Mouse (Mus musculus): Measurements from ENCODE around the gene Oas1f.
A peak's percentile ranks its signal among the peaks of the same experiment; 100 is the strongest.
"Not testable (repeated sequence)": the region's sequence is repeated elsewhere in the genome, so short reads cannot be mapped to it uniquely, and the experiment has no call there.

Oas1f gene

GRCm38 (mm10) chr5:120847067-120847466, at the start of gene Oas1f:
Gene Oas1f, plus strand, starts transcription at chr5:120847367.
- DNase-seq = no peak

GRCm38 (mm10) chr5:120798147-120798546, 49.0 kb upstream of the Oas1f start:
- DNase-seq = not testable (repeated sequence)

GRCm38 (mm10) chr5:120798943-120799342, 48.2 kb upstream of the Oas1f start:
- not testable (repeated sequence) for DNase-seq

GRCm38 (mm10) chr5:120803596-120803995, 43.6 kb upstream of the Oas1f start:
- no peak for DNase-seq

GRCm38 (mm10) chr5:120806458-120806857, 40.7 kb upstream of the Oas1f start:
- DNase-seq = peak; percentile 50

GRCm38 (mm10) chr5:120809171-120809570, 38.0 kb upstream of the Oas1f start:
- peak; percentile 28 for DNase-seq

GRCm38 (mm10) chr5:120811951-120812819, 35.0 kb upstream of the Oas1f start, which contains the start of gene Oas1c:
Gene Oas1c, minus strand, starts transcription at chr5:120812514.
- peak; percentile 91 for DNase-seq

GRCm38 (mm10) chr5:120813023-120813422, 34.1 kb upstream of the Oas1f start:
- no peak for DNase-seq

- DNase-seq = no peak
Observed at GRCm38 (mm10) chr5:120815949-120816348, 31.2 kb upstream of the Oas1f start.

GRCm38 (mm10) chr5:120818999-120819398, 28.2 kb upstream of the Oas1f start:
- no peak for DNase-seq

- no peak for DNase-seq
Observed at GRCm38 (mm10) chr5:120831031-120831430, 16.1 kb upstream of the Oas1f start.

- DNase-seq = no peak
Observed at GRCm38 (mm10) chr5:120833335-120834280, 13.6 kb upstream of the Oas1f start.

- DNase-seq = peak; percentile 19
Observed at GRCm38 (mm10) chr5:120836731-120837585, 10.2 kb upstream of the Oas1f start.

- DNase-seq = no peak
Observed at GRCm38 (mm10) chr5:120844713-120845112, 2.5 kb upstream of the Oas1f start.

GRCm38 (mm10) chr5:120849601-120850136, 2.5 kb downstream of the Oas1f start:
- peak; percentile 11 for DNase-seq

- no peak for DNase-seq
Observed at GRCm38 (mm10) chr5:120859241-120859640, 12.1 kb downstream of the Oas1f start.

GRCm38 (mm10) chr5:120861121-120861520, 14.0 kb downstream of the Oas1f start, which contains the start of gene Oas1h:
Gene Oas1h, plus strand, starts transcription at chr5:120861421.
- no peak for DNase-seq

GRCm38 (mm10) chr5:120865336-120865860, 18.2 kb downstream of the Oas1f start:
- no peak for DNase-seq

- no peak for DNase-seq
Observed at GRCm38 (mm10) chr5:120869436-120870015, 22.4 kb downstream of the Oas1f start.

GRCm38 (mm10) chr5:120870081-120870480, 22.9 kb downstream of the Oas1f start:
- no peak for DNase-seq

- no peak for DNase-seq
Observed at GRCm38 (mm10) chr5:120870782-120871181, 23.6 kb downstream of the Oas1f start.
